Mouse (Mus musculus) liver, postnatal 0 days (tissue): Measurements from ENCODE around the gene Pygb.
A peak's percentile ranks its signal among the peaks of the same experiment; 100 is the strongest.

Source experiments
- CTCF ChIP-seq: sonication (generic); IDR thresholded peaks from 2 replicates; pipeline ENCODE4 v1.5.1; 2016; ENCODE audit warnings: antibody characterized with exemption, low read depth
- EP300 ChIP-seq: IDR thresholded peaks from 2 replicates; pipeline ENCODE4 v1.6.1; 2016; ENCODE audit warnings: antibody characterized with exemption, low read depth, mild to moderate bottlenecking

DNA sequence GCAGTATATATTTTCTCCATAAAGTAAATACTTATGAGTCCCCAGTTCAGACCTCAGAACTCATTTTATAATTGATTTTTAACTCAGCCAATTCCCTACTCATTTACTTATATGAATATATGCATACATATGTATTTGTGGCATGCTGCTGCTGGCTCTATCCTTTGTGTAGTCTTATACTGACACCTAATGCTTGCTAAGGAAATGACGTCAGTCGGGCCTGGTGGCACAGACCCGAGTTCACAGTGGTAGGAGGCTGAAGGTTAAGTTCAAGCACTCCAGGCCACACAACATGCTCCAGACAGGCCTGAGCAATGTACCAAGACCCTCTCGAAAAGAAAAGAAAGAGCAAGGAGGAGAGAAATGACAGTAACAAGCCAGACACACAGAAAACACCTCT is 45.1 kb upstream of the Pygb start:
- TF ChIP-seq CTCF (peak; percentile 29; the same call in 1 of the 2 replicates), EP300 (no peak)
